Mouse (Mus musculus): ENCODE data around the gene Mad2l1bp.

The Mad2l1bp gene

DNA sequence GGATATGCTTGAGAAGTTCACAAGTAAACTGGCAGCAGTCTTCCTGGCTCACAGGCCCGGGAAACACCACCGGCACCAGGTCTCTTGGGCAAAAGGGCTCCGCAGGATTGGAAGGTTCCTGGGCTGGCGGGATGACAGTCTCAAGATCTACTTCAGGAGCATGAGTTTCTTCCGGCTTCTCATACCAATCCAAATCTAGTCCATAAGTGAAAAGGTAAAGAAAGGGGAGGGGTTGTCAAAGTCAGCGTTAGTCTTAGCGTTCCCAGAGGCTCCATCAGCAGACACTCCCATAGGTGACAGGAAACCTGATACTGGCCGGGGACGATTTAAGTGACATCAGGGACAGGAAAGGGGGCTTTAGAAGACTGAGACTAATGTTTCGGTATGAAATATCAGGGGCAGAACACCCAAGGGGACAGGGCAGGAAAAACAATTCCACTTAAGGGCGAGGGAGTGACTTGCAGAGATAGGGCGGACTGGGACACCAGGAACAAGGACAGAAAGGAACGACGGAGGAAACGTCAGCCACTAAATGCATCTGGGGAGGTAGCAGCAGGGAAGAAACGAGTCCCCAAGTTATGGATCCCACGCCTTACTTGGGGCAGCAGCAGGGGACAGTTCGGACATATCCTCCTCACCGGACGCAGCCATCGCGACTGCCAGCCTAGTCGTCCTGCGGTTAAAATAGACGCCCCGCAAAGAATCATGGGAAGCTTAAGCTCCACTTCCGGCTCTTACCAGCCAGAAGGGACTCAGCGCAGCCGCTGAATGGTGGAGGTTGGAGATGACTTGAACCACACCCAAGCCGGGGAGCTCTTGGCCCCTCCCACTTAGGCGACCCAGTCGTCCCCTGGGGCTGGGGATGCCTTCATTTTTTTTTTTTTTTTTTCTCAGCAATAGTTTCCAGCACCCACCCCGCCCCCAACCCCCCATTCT, at the start of gene Mad2l1bp:
Mad2l1bp (minus strand) TSS at position 707 of the 936 bp plus-strand sequence.
- DNase-seq (ENCODE audit: low spot score), result peak; percentile 96

DNA sequence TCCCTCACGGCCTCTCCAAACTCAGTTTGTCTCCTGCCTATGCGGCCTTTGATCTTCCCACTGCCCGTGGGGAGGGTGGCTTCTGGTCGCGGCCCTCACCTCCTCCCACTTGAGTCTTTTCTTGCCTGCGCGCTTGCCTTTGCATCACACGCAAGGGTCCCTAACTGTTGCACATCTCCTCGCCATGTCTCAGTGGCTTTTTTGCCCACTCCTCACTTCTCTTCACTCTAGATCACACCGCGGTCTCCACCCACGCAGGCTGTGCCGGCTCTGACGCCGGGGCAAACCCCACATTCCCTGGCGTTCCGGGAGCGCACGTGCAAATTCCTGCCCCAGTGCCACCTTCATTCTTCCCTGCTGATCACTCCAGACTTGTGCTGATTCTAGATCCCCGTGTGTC, 49.7 kb upstream of the Mad2l1bp start:
- DNase-seq (ENCODE audit: low spot score), result no peak

DNA sequence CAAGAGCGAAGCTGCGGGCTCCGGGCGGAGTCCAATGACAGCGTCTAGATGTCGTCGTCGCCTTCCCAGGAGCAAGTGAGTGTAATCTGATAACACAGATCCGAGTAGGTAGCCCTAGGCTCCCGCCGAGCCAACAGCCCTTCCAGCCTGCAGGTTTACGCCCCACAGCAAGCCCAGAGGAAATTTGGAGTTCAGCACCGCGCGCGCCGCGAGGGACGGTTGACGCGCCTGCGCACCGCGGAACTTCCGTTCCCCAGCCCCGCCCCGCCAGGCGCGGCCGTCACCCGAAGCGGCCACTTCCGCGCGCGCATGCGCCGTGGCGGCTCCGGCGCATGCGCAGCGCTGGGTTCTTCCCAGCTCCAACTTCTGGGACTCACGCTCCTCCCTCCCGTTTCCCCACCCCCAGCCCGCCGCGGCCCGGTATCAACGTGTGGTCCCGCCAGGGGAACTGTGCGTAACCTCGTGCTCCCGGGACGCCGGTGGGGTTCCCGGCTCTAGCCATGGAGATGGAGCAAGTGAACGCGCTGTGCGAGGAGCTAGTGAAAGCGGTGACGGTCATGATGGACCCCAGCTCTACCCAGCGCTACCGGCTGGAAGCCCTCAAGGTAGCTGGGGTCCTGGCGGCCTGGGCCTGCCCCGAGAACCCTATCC, 49.2 kb upstream of the Mad2l1bp start, which contains the start of the genes Polh and Xpo5:
Polh (minus strand) TSS at position 225 of the 651 bp plus-strand sequence.
Xpo5 (plus strand) TSS at position 362 of the 651 bp plus-strand sequence.
- peak; percentile 97 for DNase-seq (ENCODE audit: low spot score)

DNA sequence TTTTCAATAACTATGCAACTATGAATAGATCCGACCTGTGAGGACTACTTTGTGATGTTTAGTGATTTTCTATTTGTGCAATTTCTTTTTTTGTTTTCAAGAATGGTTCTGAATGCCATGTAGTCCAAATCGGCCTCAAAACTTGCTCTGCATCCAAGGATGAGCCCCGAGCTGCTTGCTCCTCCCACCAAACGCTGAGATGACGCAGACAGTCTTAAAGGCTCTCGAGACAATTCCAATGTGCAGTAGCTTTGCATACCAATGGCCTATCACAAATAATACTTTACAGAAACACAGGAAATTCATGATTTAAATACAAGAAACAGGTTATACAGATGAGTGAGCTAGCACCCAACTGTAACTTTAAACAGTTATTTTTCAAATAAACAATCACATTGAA, 47.8 kb upstream of the Mad2l1bp start:
- DNase-seq (ENCODE audit: low spot score), result no peak

DNA sequence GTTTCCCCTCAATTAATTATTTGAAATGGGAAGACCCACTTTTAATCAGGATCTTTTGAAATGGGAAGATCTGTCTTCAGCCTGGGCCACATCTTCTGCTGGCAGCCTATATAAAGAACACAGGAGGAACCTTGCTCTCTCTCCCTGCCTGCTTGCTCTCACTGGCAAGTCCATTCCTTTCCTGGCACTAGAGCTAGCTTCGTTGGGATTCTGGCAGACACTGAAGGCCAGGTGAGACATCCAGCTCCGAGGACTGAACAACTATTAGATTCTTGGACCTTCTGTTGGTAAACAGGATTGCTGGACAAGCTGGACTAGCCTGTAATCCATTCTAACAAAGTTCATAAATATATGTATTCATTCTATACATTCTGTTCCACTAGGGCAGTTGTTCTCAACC, 35.5 kb upstream of the Mad2l1bp start:
- no peak for DNase-seq (ENCODE audit: low spot score)

DNA sequence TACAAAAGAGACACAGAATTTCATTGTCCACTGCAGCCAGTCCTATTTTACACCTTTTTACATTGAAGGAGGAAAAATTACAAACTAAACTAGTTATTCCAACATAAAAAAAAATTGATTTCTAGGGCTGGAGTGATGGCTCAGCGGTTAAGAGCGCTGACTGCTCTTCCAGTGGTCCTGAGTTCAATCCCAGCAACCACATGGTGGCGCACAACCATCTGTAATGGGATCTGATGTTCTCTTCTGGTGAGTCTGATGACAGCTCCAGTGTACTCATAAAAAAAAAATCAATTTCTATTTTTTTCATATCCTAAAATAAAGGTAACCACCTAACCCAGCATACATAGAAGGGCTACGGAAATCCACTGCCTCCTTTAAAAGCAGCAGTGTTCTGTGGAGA, 28.9 kb upstream of the Mad2l1bp start:
- DNase-seq (ENCODE audit: low spot score), result no peak

DNA sequence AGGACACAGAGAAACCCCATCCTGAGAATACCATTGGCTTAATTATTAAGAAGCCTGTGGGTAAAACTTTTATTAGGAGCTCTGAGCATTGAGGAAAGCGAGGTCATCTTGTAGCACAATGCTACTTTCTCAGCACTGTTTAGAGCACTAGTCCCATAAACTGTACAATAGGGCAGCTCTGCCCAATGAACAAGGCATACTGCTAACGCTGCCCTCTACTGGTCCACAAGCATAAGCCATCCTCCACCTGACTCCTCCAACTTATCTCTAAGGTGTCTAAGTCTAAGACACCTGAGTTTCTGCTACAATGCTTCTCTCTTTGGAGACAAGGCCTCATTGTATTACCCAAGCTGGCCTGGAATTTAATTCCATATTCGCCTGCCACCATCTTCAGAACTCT, 17.2 kb upstream of the Mad2l1bp start:
- peak; percentile 63 for DNase-seq (ENCODE audit: low spot score)

DNA sequence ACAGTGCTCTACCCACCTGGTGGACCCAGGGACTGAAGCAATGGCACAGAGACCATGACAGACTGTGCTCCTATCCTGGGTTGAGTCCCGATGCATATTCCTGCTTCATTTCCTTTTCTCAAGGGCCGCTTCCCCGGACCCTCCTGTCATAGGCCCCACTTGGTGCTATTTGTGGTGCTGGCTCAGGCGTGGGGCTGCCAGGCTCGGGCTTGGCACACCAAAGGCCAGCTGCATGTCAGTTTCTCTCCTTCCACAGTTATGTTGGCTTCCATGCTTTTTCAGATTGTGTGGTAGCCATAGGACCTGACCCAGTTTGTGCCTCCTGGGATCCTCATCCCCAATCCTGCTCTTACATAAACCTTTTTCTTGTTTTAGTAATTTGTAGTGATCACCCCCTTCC, 15.4 kb upstream of the Mad2l1bp start:
- no peak for DNase-seq (ENCODE audit: low spot score)

DNA sequence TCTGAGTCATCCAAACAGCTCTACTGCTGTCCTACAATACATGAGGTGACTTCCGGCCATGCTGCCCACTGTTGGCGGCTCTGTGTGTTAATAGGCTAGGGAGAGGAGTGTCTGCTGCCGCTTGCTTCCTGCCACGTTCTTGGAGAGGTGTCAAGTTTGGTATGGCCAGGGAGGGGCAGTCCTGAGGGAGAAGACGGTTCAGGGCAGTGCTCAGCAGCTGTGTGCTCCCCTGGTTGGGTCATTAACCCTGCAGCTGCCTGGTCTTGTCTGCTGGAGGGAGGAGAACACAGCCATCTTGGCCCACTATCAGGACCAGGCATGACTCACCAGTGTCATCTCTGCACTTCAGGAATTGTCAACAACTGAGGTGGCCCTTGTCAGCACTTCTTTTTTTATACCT, 15.0 kb upstream of the Mad2l1bp start:
- no peak for DNase-seq (ENCODE audit: low spot score)

DNA sequence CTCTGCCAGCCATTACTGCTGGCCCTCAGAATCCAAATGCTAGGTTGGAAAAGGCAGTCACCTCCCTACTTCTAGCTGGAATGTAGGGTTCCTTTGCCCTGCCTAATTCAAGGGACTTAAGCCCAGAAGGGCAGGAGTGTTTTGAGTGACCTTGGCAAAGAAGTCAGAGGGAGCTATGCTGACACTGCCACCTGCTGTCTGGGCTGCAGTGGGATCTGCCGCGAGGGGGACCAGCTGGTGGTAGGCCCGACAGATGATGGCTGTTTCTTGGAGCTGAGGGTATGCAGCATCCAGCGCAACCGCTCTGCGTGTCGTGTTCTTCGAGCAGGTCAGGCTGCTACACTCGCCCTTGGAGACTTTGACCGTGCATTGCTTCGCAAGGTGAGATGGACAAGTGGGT, 13.7 kb upstream of the Mad2l1bp start:
- DNase-seq (ENCODE audit: low spot score), result no peak

DNA sequence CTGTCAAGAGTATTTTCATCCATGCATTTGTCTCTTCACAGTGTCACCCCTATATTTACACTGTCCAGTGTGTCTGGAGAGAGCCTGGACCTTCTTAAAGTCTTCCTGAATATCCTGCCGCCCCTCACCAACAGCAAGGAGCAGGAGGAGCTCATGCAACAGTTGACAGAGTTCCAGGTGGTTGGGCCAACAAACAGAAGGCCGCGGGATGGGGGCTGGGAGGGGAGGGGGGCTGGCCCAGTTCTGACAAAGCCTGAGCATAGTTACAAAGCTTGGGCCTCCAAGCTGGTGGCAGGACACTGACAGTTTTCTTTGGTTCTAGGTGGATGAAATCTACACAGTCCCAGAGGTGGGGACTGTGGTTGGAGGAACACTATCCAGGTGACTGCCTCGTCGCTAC, 12.9 kb upstream of the Mad2l1bp start:
- no peak for DNase-seq (ENCODE audit: low spot score)

DNA sequence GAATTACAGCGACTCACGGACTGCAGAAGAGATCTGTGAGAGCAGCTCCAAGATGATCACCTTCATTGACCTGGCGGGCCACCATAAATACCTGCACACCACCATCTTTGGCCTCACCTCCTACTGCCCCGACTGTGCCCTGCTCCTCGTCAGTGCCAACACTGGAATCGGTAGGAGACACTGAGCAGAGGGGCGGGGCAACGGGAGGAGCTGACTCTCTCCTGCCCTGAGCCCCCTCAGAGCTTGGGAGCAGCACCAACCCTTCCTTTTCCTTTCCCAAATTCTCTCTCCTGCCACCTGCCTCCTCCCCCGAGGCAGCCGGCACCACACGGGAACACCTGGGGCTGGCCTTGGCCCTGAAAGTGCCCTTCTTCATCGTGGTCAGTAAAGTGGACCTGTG, 12.1 kb upstream of the Mad2l1bp start:
- DNase-seq (ENCODE audit: low spot score), result no peak

DNA sequence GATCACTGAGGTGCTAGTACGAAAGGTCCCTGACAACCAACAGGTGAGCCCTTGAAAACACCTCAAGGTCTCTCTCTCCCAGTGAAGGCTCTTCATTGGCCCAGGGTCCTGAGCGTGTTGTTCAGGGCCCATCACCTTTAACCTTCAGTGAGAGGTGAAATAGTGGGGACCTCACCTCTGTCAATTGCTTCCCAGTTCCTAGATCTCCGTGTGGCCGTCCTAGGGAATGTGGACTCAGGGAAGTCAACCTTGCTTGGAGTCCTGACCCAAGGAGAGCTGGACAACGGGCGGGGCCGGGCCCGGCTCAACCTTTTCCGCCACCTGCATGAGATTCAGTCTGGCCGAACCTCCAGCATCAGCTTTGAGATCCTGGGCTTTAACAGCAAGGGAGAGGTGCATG, 11.4 kb upstream of the Mad2l1bp start:
- no peak for DNase-seq (ENCODE audit: low spot score)

DNA sequence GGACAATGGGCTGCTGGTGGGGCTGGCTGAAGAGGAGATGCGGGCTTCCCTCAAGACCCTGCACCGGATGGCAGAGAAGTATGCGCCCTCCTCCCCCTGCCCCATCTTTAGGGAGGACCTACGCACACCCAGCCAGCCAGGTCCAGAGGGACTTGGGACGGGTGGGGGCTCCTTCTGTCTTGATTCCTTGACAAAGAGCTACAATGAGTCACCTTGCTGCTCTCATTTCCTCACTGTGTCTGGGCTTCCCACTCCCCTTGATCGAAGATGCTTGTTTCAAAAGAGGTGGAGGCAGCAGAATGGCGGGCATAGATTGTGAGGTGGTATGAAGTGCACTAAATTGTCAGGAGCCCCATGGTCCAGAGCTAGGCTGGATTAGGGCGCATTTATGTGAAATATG, 10.9 kb upstream of the Mad2l1bp start:
- no peak for DNase-seq (ENCODE audit: low spot score)

DNA sequence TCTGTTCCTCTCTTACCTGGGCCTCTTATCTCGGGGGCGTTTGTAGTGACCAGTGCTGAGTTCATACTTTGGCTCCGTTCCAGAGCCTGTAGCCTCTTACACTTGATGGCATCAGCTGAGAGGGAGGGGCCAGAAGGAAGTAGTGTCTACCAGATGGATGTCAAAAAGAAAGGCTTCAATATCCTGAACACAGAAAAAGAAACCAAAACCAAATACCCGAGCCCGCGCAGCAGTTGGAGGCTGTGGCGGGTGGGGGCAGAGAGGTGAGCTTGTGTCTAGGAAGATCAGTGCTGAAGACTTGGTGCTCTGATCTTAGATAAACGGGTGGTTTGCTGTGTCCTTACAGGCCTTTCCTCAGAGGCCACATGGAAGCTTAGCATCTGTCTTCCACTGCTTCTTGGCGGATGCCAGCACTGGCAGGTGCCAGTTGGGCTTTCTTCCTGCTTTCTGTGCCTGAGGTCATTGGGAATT, 9.6 kb upstream of the Mad2l1bp start:
- no peak for DNase-seq (ENCODE audit: low spot score)

DNA sequence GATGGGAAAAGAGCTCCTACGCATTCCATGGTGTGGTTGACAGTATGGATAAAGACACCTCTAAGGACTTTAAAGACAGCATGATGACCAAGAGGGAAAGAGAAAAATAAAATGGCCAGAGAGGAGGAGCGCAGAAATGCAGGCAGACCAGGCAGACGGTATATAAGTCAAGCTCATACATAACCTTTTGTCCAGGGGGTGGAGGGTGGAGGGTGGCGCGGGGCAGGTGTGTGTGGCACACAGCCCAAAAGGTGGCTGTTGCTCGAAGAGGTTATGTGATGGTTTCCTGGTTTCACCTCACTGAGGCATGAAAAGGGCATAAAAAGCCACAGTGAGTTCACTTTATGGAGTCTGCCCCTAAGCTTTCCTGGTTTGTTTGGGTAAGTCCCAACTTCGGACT, 9.2 kb upstream of the Mad2l1bp start:
- no peak for DNase-seq (ENCODE audit: low spot score)

DNA sequence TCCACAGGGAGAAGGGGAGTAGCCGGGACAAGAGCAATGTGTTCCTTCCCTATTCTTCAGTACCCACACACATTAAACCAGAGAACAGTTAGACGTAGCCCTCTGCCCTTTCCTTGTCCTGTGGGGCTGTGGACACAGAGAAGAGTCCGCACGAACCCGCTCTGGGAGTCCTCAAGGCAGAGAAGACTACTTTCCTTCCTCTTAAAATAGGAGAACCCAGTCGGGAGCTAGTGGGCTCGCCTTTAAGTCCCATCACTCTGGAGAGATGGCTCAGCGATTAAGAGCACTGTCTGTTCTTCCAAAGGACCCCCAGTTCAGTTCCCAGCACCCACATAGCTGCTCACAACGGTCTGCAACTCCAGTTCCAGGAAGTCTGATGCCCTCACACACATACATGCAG, 8.4 kb upstream of the Mad2l1bp start:
- DNase-seq (ENCODE audit: low spot score), result no peak

DNA sequence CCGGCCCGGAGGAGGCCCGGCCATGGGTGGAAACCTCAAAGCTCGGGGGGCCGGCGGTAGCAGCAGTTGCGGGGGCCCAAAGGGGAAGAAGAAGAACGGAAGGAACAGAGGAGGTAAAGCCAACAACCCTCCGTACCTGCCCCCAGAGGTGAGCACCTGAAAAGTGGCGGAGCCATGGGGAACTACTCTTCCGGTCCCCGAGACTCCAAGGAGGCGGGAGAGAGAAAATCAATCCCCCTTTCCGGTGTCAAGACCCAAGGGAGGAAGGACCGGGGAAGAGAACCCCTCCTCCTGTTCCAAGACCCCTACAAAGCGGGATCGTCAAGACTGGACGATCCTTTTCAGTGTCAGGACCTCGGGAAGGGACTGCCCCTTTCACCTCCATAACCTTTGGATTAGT, 7.8 kb upstream of the Mad2l1bp start:
- peak; percentile 71 for DNase-seq (ENCODE audit: low spot score)

DNA sequence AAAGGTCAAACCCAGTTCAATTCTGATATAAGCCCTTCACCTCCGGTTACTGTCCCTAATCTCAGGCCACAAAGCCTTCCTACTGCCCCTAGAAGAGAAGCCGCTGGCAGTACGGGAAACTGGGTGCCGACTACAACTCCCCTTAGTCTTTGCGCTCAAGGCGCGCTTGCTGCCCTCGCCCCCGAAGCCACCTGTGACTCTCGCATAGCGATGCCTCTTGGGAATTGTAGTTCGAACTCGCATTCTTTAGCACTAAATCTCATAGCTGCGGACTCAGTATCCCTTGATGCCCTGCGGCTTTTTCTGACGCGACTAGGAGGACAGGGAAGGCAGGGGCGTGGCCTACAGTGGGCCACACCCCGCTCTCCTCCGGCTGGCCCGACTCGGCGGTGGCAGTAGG, 7.3 kb upstream of the Mad2l1bp start, which contains the start of gene Gtpbp2:
Gtpbp2 (plus strand) TSS at position 347 of the 400 bp plus-strand sequence.
- DNase-seq (ENCODE audit: low spot score), result peak; percentile 100

DNA sequence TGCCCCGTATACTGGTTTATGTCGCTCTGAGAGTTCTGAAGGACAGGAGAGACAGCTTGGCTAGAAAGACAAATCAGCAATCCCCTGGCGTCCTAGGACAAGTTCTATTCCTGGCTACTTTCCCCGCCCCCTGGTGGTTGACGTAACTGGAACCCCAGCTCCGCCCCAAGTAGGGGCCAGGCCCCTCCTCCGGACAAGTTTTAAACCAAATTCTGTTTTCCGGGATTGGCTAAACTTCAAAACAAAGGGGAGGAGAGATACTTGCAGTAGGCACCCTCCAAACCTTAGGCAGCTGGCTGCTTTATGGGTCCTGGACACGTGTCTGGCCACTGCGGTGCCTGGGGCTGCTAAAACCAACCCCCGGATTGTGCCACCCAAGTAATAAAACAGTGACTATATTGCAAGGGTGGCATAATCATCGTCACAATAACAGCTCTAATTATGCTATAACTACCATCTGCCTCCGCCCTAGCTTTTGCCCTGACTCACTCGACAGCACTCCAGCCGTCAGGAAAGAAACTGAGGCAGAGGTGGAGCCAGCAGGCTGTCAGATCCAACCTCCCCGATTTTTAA, 6.8 kb upstream of the Mad2l1bp start:
- DNase-seq (ENCODE audit: low spot score), result peak; percentile 95

DNA sequence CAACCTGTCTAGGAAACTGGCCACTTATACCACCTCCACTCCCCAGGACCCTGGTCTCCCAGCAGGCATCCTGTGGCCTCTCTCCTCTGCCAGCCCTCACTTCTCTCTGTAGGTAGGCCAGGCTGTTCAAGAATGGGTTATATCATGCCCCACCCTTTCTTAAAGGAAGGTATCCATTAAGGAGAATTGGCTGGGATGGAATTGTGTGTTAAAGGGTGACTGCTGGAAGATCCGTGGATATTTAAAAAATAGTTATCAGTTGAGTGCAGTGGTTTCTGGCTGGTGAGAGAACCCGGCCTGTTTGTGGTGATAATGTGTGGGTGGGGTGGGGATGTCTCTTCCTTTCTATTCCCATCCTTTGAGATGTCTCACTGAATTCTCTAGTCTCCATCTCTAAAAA, 5.9 kb upstream of the Mad2l1bp start:
- no peak for DNase-seq (ENCODE audit: low spot score)

DNA sequence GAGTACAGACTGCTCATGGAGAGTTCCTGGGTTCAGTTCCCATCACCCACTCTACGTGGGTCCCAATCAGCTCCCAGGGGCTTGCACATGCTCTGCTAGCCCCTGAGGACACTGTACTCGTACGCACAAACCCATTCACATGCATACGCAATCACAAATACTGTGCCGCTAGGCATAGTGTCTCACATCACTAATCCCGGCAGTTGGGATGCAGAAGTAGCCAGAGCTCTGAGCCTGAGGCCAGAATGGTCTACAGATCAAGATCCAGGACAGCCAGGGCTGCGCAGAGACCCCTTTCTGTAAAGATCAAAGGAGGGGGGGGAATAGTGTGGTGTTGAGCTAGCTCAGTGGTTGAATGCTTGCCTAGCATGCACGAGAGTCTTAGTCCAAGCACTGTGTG, 3.8 kb upstream of the Mad2l1bp start:
- DNase-seq (ENCODE audit: low spot score), result no peak

DNA sequence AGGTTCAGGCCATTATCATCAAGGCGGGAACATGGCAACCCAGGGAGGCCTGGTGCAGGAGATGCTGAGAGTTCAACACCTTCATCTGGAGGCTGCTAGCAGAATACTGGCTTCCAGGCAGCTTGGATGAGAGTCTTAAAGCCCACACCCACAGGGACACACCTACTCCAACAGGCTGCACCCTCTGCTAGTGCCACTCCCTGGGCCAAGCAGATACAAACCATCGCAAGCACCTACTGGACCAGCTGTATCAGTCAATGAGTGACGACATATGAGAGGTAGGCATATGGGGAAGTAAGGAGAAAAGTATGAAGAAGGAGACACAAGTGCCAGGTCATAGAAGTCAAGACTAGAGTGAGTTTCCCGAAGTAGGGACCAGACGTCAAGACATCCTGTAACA, 3.3 kb upstream of the Mad2l1bp start:
- DNase-seq (ENCODE audit: low spot score), result no peak
